Mouse (Mus musculus) frontal cortex, postnatal 10 days (tissue): ENCODE measurements around the gene Gm20388.
A peak's percentile ranks its signal among the peaks of the same experiment; 100 is the strongest.

Experiments used
- DNase-seq, 2 experiments: peaks; one replicate each; pipeline ENCODE4 v3.0.0; 2022; ENCODE audit warnings: low spot score in 2 of 2, mixed read lengths in 1 of 2

Gene Gm20388

GRCm38 (mm10) chr8:121903977-121904376 is 1993.3 kb downstream of the Gm20388 start:
- DNase-seq: no peak

GRCm38 (mm10) chr8:121904999-121905398 is 1994.4 kb downstream of the Gm20388 start:
- no peak for DNase-seq

- no peak for DNase-seq
Measured at GRCm38 (mm10) chr8:121905420-121905819, 1994.8 kb downstream of the Gm20388 start.

- DNase-seq: no peak
Measured at GRCm38 (mm10) chr8:121905864-121906263, 1995.2 kb downstream of the Gm20388 start.

GRCm38 (mm10) chr8:121906542-121907512 is 1996.2 kb downstream of the Gm20388 start:
- DNase-seq: peak in 1 of 2 experiments; percentile 42

- peak; percentile 95 to 96 for DNase-seq
Measured at GRCm38 (mm10) chr8:121907587-121908248, 1997.1 kb downstream of the Gm20388 start, which contains the start of gene Slc7a5. Gene Slc7a5, minus strand, starts transcription at chr8:121907694.

- DNase-seq: no peak
Measured at GRCm38 (mm10) chr8:121908378-121909147, 1997.9 kb downstream of the Gm20388 start.

- no peak for DNase-seq
Measured at GRCm38 (mm10) chr8:121909148-121909541, 1998.5 kb downstream of the Gm20388 start.

GRCm38 (mm10) chr8:121909663-121910062 is 1999.0 kb downstream of the Gm20388 start:
- DNase-seq: peak in 1 of 2 experiments; percentile 71

GRCm38 (mm10) chr8:121911400-121911799 is 2000.8 kb downstream of the Gm20388 start:
- no peak for DNase-seq

GRCm38 (mm10) chr8:121911987-121912386 is 2001.3 kb downstream of the Gm20388 start:
- DNase-seq: no peak

GRCm38 (mm10) chr8:121912831-121913230 is 2002.2 kb downstream of the Gm20388 start:
- DNase-seq: no peak

GRCm38 (mm10) chr8:121913378-121913777 is 2002.7 kb downstream of the Gm20388 start:
- no peak for DNase-seq

GRCm38 (mm10) chr8:121919158-121919557 is 2008.5 kb downstream of the Gm20388 start:
- DNase-seq: no peak

- no peak for DNase-seq
Measured at GRCm38 (mm10) chr8:121919731-121920130, 2009.1 kb downstream of the Gm20388 start.

- DNase-seq: no peak
Measured at GRCm38 (mm10) chr8:121921582-121921981, 2010.9 kb downstream of the Gm20388 start.

GRCm38 (mm10) chr8:121922101-121922500 is 2011.5 kb downstream of the Gm20388 start:
- DNase-seq: no peak

- no peak for DNase-seq
Measured at GRCm38 (mm10) chr8:121924681-121925080, 2014.0 kb downstream of the Gm20388 start.

- DNase-seq: peak; percentile 50 to 76
Measured at GRCm38 (mm10) chr8:121925624-121926023, 2015.0 kb downstream of the Gm20388 start.

- DNase-seq: no peak
Measured at GRCm38 (mm10) chr8:121926266-121926665, 2015.6 kb downstream of the Gm20388 start.

GRCm38 (mm10) chr8:121927316-121927715 is 2016.7 kb downstream of the Gm20388 start:
- peak in 1 of 2 experiments; percentile 53 for DNase-seq

- DNase-seq: no peak
Measured at GRCm38 (mm10) chr8:121930047-121930446, 2019.4 kb downstream of the Gm20388 start.
